Mouse (Mus musculus) spleen, adult 2 months (tissue): ENCODE measurements around the gene Slc38a6. TPM values are rescaled to one million over a fixed set of nuclear protein-coding genes. Genes with fewer than 3 reads are reported as not detected.

Source experiments
- DNase-seq, 2 experiments: peaks; one replicate each; pipeline versions ENCODE4 v3.0.0 to v3.0.0-alpha.2; 2012 to 2021; ENCODE audit warnings: low spot score in 2 of 2, low read depth in 1 of 2
- H3K27ac ChIP-seq: fragments of 200-500 bp; 2 replicates; pipeline ENCODE4 v1.5.1; 2012; ENCODE audit warnings: low read length, inconsistent platforms; ENCODE audit not compliant: insufficient read depth
- H3K27me3 ChIP-seq: fragments of 200-500 bp; 2 replicates; pipeline ENCODE4 v1.6.1; 2012; ENCODE audit warnings: mild to moderate bottlenecking, moderate library complexity, low read length, inconsistent platforms; ENCODE audit not compliant: control insufficient read depth, insufficient read depth
- H3K36me3 ChIP-seq: fragments of 200-500 bp; 2 replicates; pipeline ENCODE4 v1.6.1; 2012; ENCODE audit warnings: mild to moderate bottlenecking, low read length, inconsistent platforms; ENCODE audit not compliant: control insufficient read depth, insufficient read depth
- H3K4me1 ChIP-seq: fragments of 200-500 bp; 2 replicates; pipeline ENCODE4 v1.6.1; 2011; ENCODE audit warnings: inconsistent platforms; ENCODE audit not compliant: control insufficient read depth, insufficient read depth, insufficient read length
- H3K4me3 ChIP-seq: fragments of 200-500 bp; 2 replicates; pipeline ENCODE4 v1.5.1; 2011; ENCODE audit warnings: mild to moderate bottlenecking, inconsistent platforms; ENCODE audit not compliant: insufficient read depth, insufficient read length; ENCODE audit errors: extremely low read depth
- CTCF ChIP-seq: fragments of 200-500 bp; IDR thresholded peaks from 2 replicates; pipeline ENCODE4 v1.5.1; 2011; ENCODE audit warnings: mild to moderate bottlenecking, inconsistent platforms; ENCODE audit not compliant: insufficient read depth, insufficient read length, insufficient replicate concordance; ENCODE audit errors: extremely low read depth
- POLR2A ChIP-seq: fragments of 200-500 bp; IDR thresholded peaks from 2 replicates; pipeline ENCODE4 v1.6.1; 2011; ENCODE audit warnings: low read depth, low read length, inconsistent platforms
- WGBS: fragments of 180-500 bp; shearing (Covaris S2); methylation state at CpG from one replicate; pipeline ENCODE4 v1.1.7; 2018; 5-methylcytosine and 5-hydroxymethylcytosine counted together
- polyA plus RNA-seq: library from polyadenylated mRNA; depleted of rRNA; stranded (reverse); fragments of >200 nt; gene quantifications from 2 replicates; pipeline ENCODE4 v1.2.3, GENCODE M21; 2012; rRNA removed

The Slc38a6 gene
- polyA plus RNA-seq, 1 experiment = 14.6 TPM

DNA sequence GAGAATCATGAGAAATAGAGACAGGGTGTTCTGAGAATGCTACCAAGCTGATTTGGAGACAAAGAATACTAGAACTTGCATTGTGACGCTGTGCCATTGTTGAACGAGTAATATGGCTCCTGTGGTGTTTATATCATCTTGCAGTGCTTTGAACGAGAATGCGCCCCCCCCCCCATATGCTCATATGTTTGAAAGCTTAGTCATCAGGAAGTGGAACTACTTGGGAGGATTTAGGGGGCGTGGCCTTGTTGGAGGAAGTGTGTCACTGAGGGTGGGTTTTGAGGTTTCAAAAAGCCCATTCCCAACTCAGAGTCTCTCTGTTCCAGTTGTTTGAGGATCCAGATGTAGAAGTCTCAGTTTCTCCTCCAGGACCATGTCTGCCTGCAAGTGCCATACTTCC, 108.0 kb downstream of the Slc38a6 start:
- no peaks in the 10 kb centered on the region for H3K27me3 ChIP-seq
- 90% methylated on average over 5 of the region's 5 CpGs for WGBS
- H3K36me3 ChIP-seq = no peaks in the 10 kb centered on the region
- DNase-seq = no peak
- no peak overlapping the region for H3K4me3 ChIP-seq
- no peaks in the 10 kb centered on the region for H3K4me1 ChIP-seq
- H3K27ac ChIP-seq = no peak overlapping the region
- TF ChIP-seq POLR2A (no peak), CTCF (no peak)

DNA sequence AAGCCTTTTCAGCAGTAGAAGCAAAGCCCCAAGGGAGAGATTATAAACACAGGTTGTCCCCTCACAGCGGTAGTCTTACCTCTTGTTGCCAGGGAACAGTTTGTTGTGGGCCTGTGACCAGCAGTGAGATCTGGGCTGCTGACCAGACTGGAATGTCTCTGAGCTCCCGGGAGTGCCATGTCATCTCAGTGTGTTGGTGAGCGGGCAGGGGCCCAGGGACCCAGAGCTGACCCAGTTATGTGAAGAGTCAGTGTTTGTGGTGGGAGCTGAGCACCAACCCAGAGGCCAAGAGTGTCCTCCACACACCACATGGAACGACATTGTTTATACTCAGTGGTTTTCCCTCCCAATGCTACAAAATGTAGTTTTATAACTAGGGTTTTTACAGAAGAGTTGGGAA, 112.8 kb downstream of the Slc38a6 start:
- Histone ChIP-seq H3K27ac (no peak overlapping the region), H3K27me3 (no peaks in the 10 kb centered on the region), H3K36me3 (no peaks in the 10 kb centered on the region), H3K4me1 (no peaks in the 10 kb centered on the region), H3K4me3 (no peak overlapping the region)
- TF ChIP-seq POLR2A (no peak), CTCF (no peak)
- WGBS = 91% methylated on average over 4 of the region's 4 CpGs
- DNase-seq = no peak

DNA sequence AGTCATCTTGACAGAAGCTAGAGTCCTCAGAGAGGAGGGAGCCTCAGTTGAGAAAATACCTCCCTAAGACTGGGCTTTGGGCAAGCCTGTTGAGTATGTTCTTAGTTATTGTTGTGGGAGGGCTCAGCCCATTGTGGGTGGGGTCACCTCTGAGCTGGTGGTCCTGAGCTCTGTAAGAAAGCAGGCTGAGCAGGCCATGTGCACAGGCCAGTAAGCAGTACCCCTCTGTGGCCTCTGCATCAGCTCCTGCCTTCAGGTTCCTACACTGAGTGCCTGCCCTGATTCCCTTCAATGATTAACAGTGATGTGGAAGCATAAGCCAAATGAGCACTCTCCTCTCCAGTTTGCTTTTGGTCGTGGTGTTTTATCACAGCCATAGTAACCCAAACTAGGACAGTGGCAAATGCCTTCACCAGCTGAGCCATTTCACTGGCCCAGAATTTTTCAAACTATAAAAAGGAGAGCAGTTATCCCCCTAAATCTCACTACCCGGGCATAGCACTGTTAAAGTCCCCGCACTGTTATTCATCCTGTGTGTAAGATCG, 114.0 kb downstream of the Slc38a6 start:
- H3K27ac ChIP-seq = no peak overlapping the region
- TF ChIP-seq CTCF = no peak
- no peak for TF ChIP-seq POLR2A
- DNase-seq = no peak
- no peaks in the 10 kb centered on the region for H3K4me1 ChIP-seq
- H3K36me3 ChIP-seq = no peaks in the 10 kb centered on the region
- H3K27me3 ChIP-seq = no peaks in the 10 kb centered on the region
- WGBS = 89% methylated on average over 4 of the region's 4 CpGs
- H3K4me3 ChIP-seq = no peak overlapping the region

DNA sequence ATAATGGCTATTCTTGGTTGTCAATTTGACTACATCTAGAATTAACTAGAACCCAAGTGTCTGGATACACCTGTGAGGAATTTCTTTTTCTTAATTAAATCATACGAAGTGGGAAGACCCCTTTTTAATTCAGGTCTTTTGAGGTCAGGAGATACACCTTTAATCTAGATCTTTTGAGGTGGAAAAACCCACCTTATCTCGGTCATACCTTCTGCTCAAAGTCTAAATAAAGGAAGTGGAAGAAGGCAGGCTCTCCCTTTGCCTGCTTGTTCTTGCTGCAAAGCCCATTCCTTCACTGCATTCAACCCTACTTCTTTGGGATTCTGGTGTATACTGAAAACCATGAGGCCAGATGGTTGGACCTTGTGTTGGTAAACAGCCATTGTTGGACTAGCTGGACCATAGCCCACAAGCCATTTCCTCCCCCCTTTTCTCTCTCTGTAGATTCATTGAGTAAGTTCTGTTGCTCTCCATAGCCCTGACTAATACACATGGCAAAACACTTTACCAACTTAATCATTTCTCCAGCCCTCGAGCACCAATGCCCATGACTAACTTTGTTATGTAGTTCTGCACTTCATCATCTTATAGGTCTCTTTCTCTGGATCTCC, 115.0 kb downstream of the Slc38a6 start:
- no peak overlapping the region for H3K27ac ChIP-seq

DNA sequence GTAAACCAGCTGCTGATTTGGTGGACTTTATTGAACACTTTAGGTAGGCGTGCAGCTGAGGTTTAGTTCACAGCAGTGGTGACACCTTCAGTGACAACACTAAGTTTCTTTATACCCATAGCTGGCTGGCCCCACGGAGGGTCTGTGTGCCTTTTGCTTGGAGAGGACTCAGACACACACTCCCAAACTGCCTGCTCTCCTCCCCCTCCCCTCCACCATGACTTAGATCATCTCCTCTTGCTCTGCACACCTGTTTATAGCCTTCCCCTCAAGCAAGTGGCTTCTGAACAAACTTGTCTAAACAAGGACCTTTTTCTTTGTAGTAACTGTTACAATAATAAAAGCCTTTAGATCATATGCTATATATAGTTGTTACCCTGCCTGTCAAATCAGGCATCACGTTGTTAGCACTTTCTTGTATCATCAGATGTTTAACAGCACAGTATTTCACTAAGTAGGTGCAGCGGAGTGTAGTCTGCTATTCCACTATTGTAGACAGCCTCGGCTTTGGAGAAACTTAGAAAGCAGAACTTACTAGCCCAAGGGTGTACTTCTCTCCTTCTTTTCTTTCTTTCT, 115.6 kb downstream of the Slc38a6 start:
- WGBS = 69% methylated on average over 5 of the region's 5 CpGs

More for the DNA sequence above, 115.0 kb downstream of the Slc38a6 start:
- DNase-seq = no peak
- 48% methylated on average over 3 of the region's 3 CpGs for WGBS
- TF ChIP-seq CTCF (no peak), POLR2A (no peak)
- H3K4me1 ChIP-seq = no peaks in the 10 kb centered on the region
- no peak overlapping the region for H3K4me3 ChIP-seq
- H3K27me3 ChIP-seq = no peaks in the 10 kb centered on the region
- H3K36me3 ChIP-seq = no peaks in the 10 kb centered on the region

DNA sequence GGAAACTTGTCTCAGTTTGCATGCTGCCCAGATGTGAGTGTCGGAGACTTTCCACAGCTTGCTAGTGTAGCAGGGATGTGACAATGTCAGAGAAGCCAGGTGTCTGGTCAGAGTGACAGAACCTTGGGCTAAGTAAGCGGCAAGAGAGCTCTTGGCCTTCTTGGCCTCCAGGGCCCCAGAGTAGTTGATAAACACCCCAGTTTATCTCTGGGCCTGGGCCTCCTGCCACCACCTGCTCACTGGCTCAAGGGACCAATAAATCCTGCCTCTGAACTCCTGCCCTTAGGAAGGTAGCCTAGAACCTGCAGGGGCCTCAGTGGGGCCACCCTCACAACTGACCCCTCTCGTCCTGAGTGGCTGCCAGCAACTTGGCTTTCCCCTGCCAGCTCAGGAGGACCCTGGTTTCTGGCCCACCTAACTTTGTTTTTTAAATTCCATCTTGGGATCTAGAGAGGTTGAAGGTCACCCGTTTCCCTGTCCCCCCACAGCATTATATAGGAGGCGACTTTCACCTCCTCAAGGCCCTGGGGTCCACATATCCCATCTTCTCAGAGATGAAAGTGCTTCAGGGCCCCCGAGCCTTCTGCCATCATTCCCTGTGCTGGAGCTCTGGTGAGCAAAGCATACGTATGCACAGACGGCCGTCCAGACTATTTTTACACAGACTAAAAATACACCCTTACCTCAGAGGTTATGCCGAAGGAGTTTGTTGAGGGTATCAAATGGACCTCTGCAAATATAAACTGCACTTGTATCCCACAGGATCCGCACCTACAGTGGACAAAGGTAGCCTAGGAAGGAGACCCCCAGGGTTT, 116.5 kb downstream of the Slc38a6 start:
- no peaks in the 10 kb centered on the region for H3K27me3 ChIP-seq
- TF ChIP-seq CTCF (no peak), POLR2A (no peak)
- 87% methylated on average over 11 of the region's 11 CpGs for WGBS
- no peak overlapping the region for H3K27ac ChIP-seq
- DNase-seq = no peak
- H3K4me3 ChIP-seq = no peak overlapping the region
- H3K36me3 ChIP-seq = no peaks in the 10 kb centered on the region
- H3K4me1 ChIP-seq = no peaks in the 10 kb centered on the region

More for the DNA sequence above, 115.6 kb downstream of the Slc38a6 start:
- TF ChIP-seq CTCF (no peak), POLR2A (no peak)
- H3K4me1 ChIP-seq = no peaks in the 10 kb centered on the region
- no peak overlapping the region for H3K27ac ChIP-seq
- H3K27me3 ChIP-seq = no peaks in the 10 kb centered on the region
- H3K4me3 ChIP-seq = no peak overlapping the region
- H3K36me3 ChIP-seq = no peaks in the 10 kb centered on the region
- no peak for DNase-seq

Other genes with a start within 250 kb of the Slc38a6 start
- gene Six1, start 232.9 kb upstream of the Slc38a6 start, polyA plus RNA-seq = not detected in 2 replicates
- gene Six4, start 173.3 kb upstream of the Slc38a6 start, polyA plus RNA-seq = 0.01 TPM in 2 replicates
- 1.7 and 2.2 TPM in 2 replicates for gene Mnat1, start 163.1 kb upstream of the Slc38a6 start, polyA plus RNA-seq
- gene Trmt5, start 69 bp upstream of the Slc38a6 start, polyA plus RNA-seq = 2.1 and 2.3 TPM in 2 replicates